In genomic region chr1:106629470-106629830, GRCm38 (mm10) we compare ENCODE assay signal across 8 mouse cellular contexts.
DNase-seq lines count a peak whose midpoint lies in the region; ATAC-seq and TF ChIP-seq lines count a peak whose summit lies in the region.

No protein-coding gene starts in this region.

- H3K4me1 ChIP-seq in forebrain, embryonic 12.5 days, result peaks cover 22% of the 10 kb centered on the region
- peaks cover 21% of the 10 kb centered on the region; the same call in 1 of the 2 replicates for H3K4me1 ChIP-seq in hindbrain, embryonic 14.5 days (replicated peaks; ENCODE audit: control insufficient read depth, insufficient read depth, low read length)
- H3K4me1 ChIP-seq in liver, embryonic 11.5 days (replicated peaks; ENCODE audit: control insufficient read depth, insufficient read depth, low read length), result peaks cover 12% of the 10 kb centered on the region
- H3K4me1 ChIP-seq in stomach, embryonic 14.5 days (ENCODE audit: control insufficient read depth, insufficient read depth, low read length), result peaks cover 28% of the 10 kb centered on the region

- no peak for TF ChIP-seq CTCF in layer of hippocampus, adult 2 months (conservative IDR thresholded peaks at IDR 0.05)

- 8% methylated on average over 4 of the region's 4 CpGs for WGBS in forebrain, embryonic 12.5 days
- WGBS in hindbrain, embryonic 14.5 days, result 8% methylated on average over 4 of the region's 4 CpGs
- 39% methylated on average over 4 of the region's 4 CpGs for whole genome bisulfite sequencing in liver, embryonic 11.5 days
- WGBS in stomach, embryonic 14.5 days, result 8% methylated on average over 4 of the region's 4 CpGs

- no peaks in the 10 kb centered on the region for H3K27me3 ChIP-seq in forebrain, embryonic 12.5 days
- H3K27me3 ChIP-seq in hindbrain, embryonic 14.5 days (ENCODE audit: control insufficient read depth, insufficient read depth, low read length), result no peaks in the 10 kb centered on the region
- no peaks in the 10 kb centered on the region for H3K27me3 ChIP-seq in liver, embryonic 11.5 days (replicated peaks; ENCODE audit: control insufficient read depth, insufficient read depth, low read length)
- H3K27me3 ChIP-seq in stomach, embryonic 14.5 days (ENCODE audit: control insufficient read depth, insufficient read depth, low read length), result no peaks in the 10 kb centered on the region

- H3K9me3 ChIP-seq in forebrain, embryonic 12.5 days, result no peaks in the 10 kb centered on the region
- no peaks in the 10 kb centered on the region for H3K9me3 ChIP-seq in hindbrain, embryonic 14.5 days (ENCODE audit: control insufficient read depth, low read length)
- no peaks in the 10 kb centered on the region for H3K9me3 ChIP-seq in liver, embryonic 11.5 days (ENCODE audit: control insufficient read depth, low read length)
- H3K9me3 ChIP-seq in stomach, embryonic 14.5 days (ENCODE audit: control insufficient read depth, low read depth, low read length), result no peaks in the 10 kb centered on the region

- H3K27ac ChIP-seq in layer of hippocampus, adult 2 months, result peak overlapping the region; percentile 33
- H3K27ac ChIP-seq in forebrain, embryonic 12.5 days, result peak overlapping the region; percentile 42; the same call in 1 of the 2 replicates
- H3K27ac ChIP-seq in hindbrain, embryonic 14.5 days, result peak overlapping the region; percentile 27
- no peak overlapping the region for H3K27ac ChIP-seq in liver, embryonic 11.5 days (ENCODE audit: low read depth, low read length)
- peak overlapping the region; percentile 76 for H3K27ac ChIP-seq in stomach, embryonic 14.5 days (ENCODE audit: low read length)

- DNase-seq in layer of hippocampus, adult 2 months (ENCODE audit: low spot score in 2 of 2), result no peak
- DNase-seq in layer of hippocampus, adult 8-10 months (ENCODE audit: low spot score in 2 of 2), result no peak
- no peak for DNase-seq in hindbrain, embryonic 14.5 days (ENCODE audit: low spot score)
- DNase-seq in liver, embryonic 11.5 days (ENCODE audit: low spot score), result no peak
- DNase-seq in left cerebral cortex, adult 9 months (ENCODE audit: low spot score in 2 of 2), result no peak
- DNase-seq in cerebellum, adult 9-11 months, result no peak

- no peaks in the 10 kb centered on the region for H3K36me3 ChIP-seq in forebrain, embryonic 12.5 days (replicated peaks)
- H3K36me3 ChIP-seq in hindbrain, embryonic 14.5 days (replicated peaks; ENCODE audit: control insufficient read depth, insufficient read depth), result no peaks in the 10 kb centered on the region
- H3K36me3 ChIP-seq in liver, embryonic 11.5 days (ENCODE audit: control insufficient read depth, insufficient read depth, low read length), result no peaks in the 10 kb centered on the region
- H3K36me3 ChIP-seq in stomach, embryonic 14.5 days (ENCODE audit: control insufficient read depth, insufficient read depth, low read length), result no peaks in the 10 kb centered on the region

- H3K4me2 ChIP-seq in forebrain, embryonic 12.5 days, result no peak overlapping the region
- no peak overlapping the region for H3K4me2 ChIP-seq in hindbrain, embryonic 14.5 days (replicated peaks)
- H3K4me2 ChIP-seq in liver, embryonic 11.5 days, result no peak overlapping the region
- H3K4me2 ChIP-seq in stomach, embryonic 14.5 days (replicated peaks; ENCODE audit: low read depth, low read length), result peak overlapping the region; percentile 19

- no peak overlapping the region for H3K4me3 ChIP-seq in layer of hippocampus, adult 2 months
- no peak overlapping the region for H3K4me3 ChIP-seq in forebrain, embryonic 12.5 days (replicated peaks)
- H3K4me3 ChIP-seq in hindbrain, embryonic 14.5 days (replicated peaks; ENCODE audit: low read length), result no peak overlapping the region
- H3K4me3 ChIP-seq in liver, embryonic 11.5 days (ENCODE audit: low read depth, low read length), result no peak overlapping the region
- no peak overlapping the region for H3K4me3 ChIP-seq in stomach, embryonic 14.5 days (ENCODE audit: low read depth, low read length)

- ATAC-seq in forebrain, embryonic 12.5 days (ENCODE audit: low FRiP score), result no peak
- ATAC-seq in hindbrain, embryonic 14.5 days (ENCODE audit: low FRiP score), result peak; percentile 38; the same call in 1 of the 2 replicates
- 0 out of 2 replicates have a peak, but pooled peaks have one; percentile 28 for ATAC-seq in liver, embryonic 11.5 days (replicated peaks; ENCODE audit: low FRiP score)
- ATAC-seq in stomach, embryonic 14.5 days (ENCODE audit: insufficient number of reproducible peaks, insufficient read depth, low FRiP score, low read depth), result peak; percentile 60; the same call in 1 of the 2 replicates

- no peak overlapping the region for H3K9ac ChIP-seq in forebrain, embryonic 12.5 days
- H3K9ac ChIP-seq in hindbrain, embryonic 14.5 days, result no peak overlapping the region
- no peak overlapping the region for H3K9ac ChIP-seq in liver, embryonic 11.5 days (ENCODE audit: low read depth, low read length)
- H3K9ac ChIP-seq in stomach, embryonic 14.5 days (replicated peaks; ENCODE audit: low read depth, low read length), result no peak overlapping the region
